ENCODE assay signal across 27 mouse cellular contexts in the genomic region with DNA sequence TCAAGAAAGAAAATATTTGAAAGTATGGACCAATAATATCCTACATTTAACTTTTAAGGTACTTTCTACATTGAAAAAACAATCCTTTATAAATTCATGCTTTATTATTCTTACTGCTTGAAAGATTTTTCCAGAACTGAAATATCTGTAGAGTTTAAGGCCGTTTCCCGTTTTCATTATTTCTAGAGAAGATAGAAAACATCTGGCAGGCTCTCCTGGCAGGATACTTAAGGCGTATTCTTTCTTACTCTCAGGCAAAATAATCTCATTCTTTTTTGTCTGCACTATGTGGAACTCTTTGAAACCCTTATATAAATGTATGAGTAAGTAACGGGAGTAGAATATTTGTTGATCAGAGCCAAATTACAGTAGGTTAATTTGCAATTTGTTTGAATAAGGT.
"Had no signal": no experiment of that assay in that cellular context is flagged by ENCODE, and none has a peak within 500 bp of the region (broad histone marks: within the 10 kb centered on the region; RNA-seq: fewer than 3 reads in every experiment).

No protein-coding gene starts in this region.

- ATAC-seq: hindbrain, embryonic 16.5 days; inflammation-experienced regulatory T-cells, adult 6 months; intestine, embryonic 15.5 days; intestine, postnatal 0 days had no signal

- H3K9ac ChIP-seq: heart, embryonic 13.5 days; heart, embryonic 15.5 days; hindbrain, embryonic 12.5 days; hindbrain, embryonic 14.5 days; intestine, embryonic 15.5 days; kidney, embryonic 15.5 days; limb, embryonic 13.5 days; liver, embryonic 13.5 days; liver, embryonic 15.5 days had no signal

- H3K27me3 ChIP-seq: heart, embryonic 13.5 days; heart, embryonic 15.5 days; hindbrain, embryonic 12.5 days; intestine, embryonic 15.5 days; kidney, embryonic 15.5 days; limb, embryonic 13.5 days; liver, embryonic 13.5 days; liver, embryonic 15.5 days had no signal

- H3K27ac ChIP-seq: gastrocnemius, adult 2 months; heart, embryonic 13.5 days; heart, embryonic 15.5 days; hindbrain, embryonic 10.5 days; hindbrain, embryonic 12.5 days; hindbrain, embryonic 14.5 days; intestine, embryonic 15.5 days; kidney, embryonic 15.5 days; layer of hippocampus, adult 2 months; left cerebral cortex, adult 2 months; limb, embryonic 13.5 days; liver, embryonic 13.5 days; liver, embryonic 15.5 days had no signal

- H3K9me3 ChIP-seq: heart, embryonic 13.5 days; heart, embryonic 15.5 days; hindbrain, embryonic 10.5 days; hindbrain, embryonic 12.5 days; intestine, embryonic 15.5 days; kidney, embryonic 15.5 days; limb, embryonic 13.5 days; liver, embryonic 13.5 days; liver, embryonic 15.5 days had no signal

- H3K4me2 ChIP-seq: heart, embryonic 11.5 days; heart, embryonic 13.5 days; heart, embryonic 15.5 days; hindbrain, embryonic 12.5 days; hindbrain, embryonic 14.5 days; intestine, embryonic 15.5 days; kidney, embryonic 15.5 days; limb, embryonic 13.5 days; liver, embryonic 11.5 days; liver, embryonic 13.5 days; liver, embryonic 15.5 days had no signal

- H3K36me3 ChIP-seq: heart, embryonic 13.5 days; heart, embryonic 15.5 days; hindbrain, embryonic 10.5 days; hindbrain, embryonic 12.5 days; intestine, embryonic 15.5 days; kidney, embryonic 15.5 days; limb, embryonic 13.5 days; liver, embryonic 13.5 days; liver, embryonic 15.5 days had no signal

- H3K4me1 ChIP-seq: heart, embryonic 13.5 days; heart, embryonic 15.5 days; hindbrain, embryonic 10.5 days; hindbrain, embryonic 12.5 days; intestine, embryonic 15.5 days; kidney, embryonic 15.5 days; limb, embryonic 13.5 days; liver, embryonic 13.5 days; liver, embryonic 15.5 days had no signal

- H3K4me3 ChIP-seq: gastrocnemius, adult 2 months; heart, embryonic 13.5 days; heart, embryonic 15.5 days; hindbrain, embryonic 10.5 days; hindbrain, embryonic 12.5 days; intestine, embryonic 15.5 days; kidney, embryonic 15.5 days; layer of hippocampus, adult 2 months; left cerebral cortex, adult 2 months; limb, embryonic 13.5 days; liver, embryonic 13.5 days; liver, embryonic 15.5 days had no signal

- DNase-seq: gastrocnemius, adult 2 months; gastrocnemius, postnatal 25 days; heart, adult 18-20 months; heart, postnatal 4 days; kidney, adult 2 months; kidney, adult 9 months; kidney, postnatal 10 days; kidney, postnatal 25 days; kidney, postnatal 4 days; liver; liver, embryonic 13.5 days had no signal
